Mouse (Mus musculus) ES-CJ7 (cell line): ENCODE measurements around the gene Cntfr.

Experiments
- DNase-seq: peaks from one replicate; pipeline ENCODE4 v3.0.0; 2011; ENCODE audit warnings: low read depth, low spot score

Cntfr gene

DNA sequence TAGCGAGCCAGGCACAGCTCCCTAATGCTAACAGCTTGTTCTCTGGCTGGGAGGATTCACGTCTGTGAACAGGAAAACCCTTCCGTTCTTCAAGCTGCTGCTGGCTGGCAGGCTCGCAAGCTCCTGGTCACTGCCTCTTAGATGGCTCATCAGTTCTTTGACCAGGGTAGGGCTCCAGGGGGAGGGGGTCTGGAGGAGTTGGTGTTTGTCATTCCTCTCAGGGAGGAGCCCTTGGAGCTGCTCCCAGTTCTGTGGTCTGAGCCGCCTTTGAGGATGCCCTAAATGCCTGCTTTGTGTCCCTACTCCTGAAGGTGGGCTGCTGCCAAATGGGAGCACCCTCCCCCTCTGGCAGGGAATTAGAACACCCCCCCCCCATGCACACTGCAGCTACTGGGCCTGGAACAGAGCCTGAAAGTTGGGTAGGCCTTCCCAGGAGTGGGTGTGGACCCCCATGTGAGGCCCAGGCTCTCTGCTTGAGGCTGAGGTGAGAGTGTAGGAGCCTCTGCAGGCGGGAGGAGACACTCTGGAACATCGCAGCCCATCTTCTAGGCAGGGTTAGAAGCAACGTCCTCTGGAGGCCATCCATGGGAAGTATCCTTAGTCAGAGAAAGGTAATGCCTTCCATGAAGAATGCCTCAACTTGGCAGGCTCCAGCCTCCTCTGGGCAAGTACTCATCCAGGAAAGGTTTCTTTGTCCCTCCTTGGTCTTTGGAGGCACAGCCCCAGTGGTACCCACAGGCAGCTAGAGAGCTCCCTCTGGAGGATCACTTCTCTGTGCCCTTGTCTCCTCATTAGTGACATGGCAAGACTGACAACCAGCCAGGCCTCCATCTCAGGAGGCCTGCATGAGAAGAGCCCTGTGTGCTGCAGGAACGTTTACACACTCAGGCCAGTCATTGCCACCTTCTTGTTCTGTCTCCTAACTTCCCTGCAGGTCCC, 81.0 kb downstream of the Cntfr start:
- DNase-seq, result no peak

GRCm38 (mm10) chr4:41614156-41614555, 82.7 kb downstream of the Cntfr start:
- peak; percentile 70 for DNase-seq

GRCm38 (mm10) chr4:41612166-41612565, 84.7 kb downstream of the Cntfr start:
- no peak for DNase-seq

DNA sequence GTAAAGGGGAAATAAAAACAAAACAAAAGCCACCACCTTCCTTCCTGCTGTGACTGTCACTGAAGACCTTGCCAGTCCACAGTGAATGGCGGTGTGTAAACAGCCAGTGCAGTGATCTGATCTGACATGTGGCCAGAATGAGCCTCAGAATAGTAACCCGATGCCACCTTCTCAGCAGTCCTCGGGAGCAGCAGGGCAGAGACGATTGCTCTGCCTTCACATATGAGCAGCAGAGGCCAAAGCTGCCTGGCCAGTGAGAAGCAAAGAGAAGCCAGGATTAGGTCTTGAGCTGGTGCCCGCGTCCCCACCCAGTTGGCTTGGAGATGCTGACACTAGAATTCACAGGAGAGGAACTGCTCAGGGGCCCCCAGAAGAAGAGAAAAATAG, 86.3 kb downstream of the Cntfr start:
- no peak for DNase-seq

DNA sequence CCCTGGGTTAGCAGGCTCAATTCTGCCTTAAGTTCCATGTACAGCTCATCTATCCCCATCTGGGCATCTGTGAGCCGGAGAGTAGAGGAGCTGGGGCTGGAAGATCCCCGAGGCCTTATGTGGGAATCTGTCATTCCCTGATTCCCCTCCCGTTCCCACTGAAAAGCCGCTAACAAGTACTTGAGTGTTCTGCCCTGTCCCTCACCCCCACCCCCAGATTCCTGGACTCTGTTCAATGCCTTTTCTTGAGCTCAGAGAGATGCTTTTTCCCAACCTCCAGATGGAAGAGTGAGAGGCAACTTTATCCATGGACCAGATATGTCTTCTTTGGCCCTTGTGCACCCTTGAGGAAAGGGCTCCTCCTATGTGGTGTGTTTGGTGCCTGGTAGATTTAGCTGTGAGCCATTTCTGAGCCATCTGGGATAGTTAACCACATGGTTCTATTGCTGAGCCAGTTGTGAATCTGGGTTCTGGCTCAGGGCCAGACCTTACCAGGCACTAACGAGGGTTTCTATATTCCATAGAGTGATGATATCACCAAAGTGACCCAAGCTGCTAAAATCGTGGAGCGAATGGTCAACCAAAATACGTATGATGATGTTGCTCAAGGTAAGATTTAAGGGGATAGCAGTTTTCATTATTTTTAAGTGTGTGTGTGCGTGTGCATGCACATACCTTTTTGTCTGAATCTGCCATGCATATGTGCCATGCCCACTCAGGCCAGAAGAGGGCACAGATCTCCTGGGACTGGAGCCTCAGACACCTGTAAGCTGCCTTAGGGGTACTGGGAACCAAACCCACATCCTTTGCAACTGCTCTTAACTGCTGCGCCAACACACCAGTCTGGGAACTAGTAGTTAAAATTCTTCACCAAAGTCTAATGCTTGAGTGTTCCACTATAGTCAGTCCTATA, 87.0 kb downstream of the Cntfr start:
- DNase-seq, result peak; percentile 19
